Mouse (Mus musculus): ENCODE measurements at regions not wholly inside any gene's neighbourhood (a gene's known extent, or its start where the extent isn't known, plus 50 kb on each side); places are given as distances from the start of the nearest gene placed in this dataset.

DNA sequence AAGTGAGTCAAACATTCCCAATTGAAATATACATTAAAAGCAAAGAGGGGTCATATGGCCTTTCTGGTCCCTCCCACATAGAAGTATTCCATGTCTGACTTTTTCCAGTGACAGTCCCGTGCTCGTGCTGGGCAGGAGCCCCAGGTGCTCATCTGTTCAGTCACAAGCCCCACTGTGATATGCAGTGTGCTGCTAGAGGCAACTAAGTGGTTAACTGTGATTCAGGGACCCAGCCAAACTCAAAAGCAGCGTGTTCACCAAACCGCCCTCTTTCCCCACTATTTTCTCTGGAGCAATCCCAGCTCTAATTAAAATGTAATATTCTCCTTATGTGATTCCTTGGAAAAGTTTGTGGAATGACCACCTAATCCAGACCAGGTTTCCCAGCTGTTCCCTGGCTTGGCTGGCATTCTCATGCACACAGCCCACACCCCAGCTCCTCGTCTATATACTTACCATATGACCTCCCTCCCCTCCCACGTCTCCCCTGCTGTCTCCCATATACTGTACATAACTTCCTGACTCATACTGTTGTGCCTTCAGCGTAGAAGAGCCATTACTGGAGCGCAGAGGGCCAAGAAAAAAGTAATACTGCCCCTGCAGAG, 203.6 kb downstream of the Mtx2 start:
- no peaks in the 10 kb centered on the region for H3K36me3 ChIP-seq (replicated peaks in 1 of 2; ENCODE audit: control insufficient read depth in 1 of 2, insufficient read depth in 1 of 2, low read length in 1 of 2)
- H3K27ac ChIP-seq (ENCODE audit: insufficient read depth, low read depth): no peak overlapping the region
- no peaks in the 10 kb centered on the region for H3K9me3 ChIP-seq (replicated peaks; ENCODE audit: low read length)
- in situ Hi-C loops (cut with MboI; ENCODE audit: low pct_ligation_motif_present, low pct_unique_long_range_greater_than_20kb, low sequenced_read_pairs): no loop called here
- peaks cover 2% of the 10 kb centered on the region for H3K27me3 ChIP-seq (replicated peaks)
- H3K79me2 ChIP-seq (replicated peaks; ENCODE audit: control insufficient read depth, extremely low read depth, insufficient read depth, poor library complexity, severe bottlenecking): no peaks in the 10 kb centered on the region
- H3K4me1 ChIP-seq (ENCODE audit: control insufficient read depth in 1 of 2, insufficient read depth in 2 of 2): no peaks in the 10 kb centered on the region
- no peak overlapping the region for H3K9ac ChIP-seq (ENCODE audit: insufficient read depth, low read depth)
- H3K4me2 ChIP-seq (ENCODE audit: insufficient read depth, low read depth, poor library complexity, severe bottlenecking): no peak overlapping the region
- no peak for TF ChIP-seq ELF1 (IDR thresholded peaks at IDR 0.05; ENCODE audit: low read depth, low read length)
- no peak for TF ChIP-seq MAFK (IDR thresholded peaks at IDR 0.05; ENCODE audit: insufficient replicate concordance, low read length)
- TF ChIP-seq UBTF (IDR thresholded peaks at IDR 0.05; ENCODE audit: low read depth, low read length): no peak
- no peak for TF ChIP-seq TBP (conservative IDR thresholded peaks at IDR 0.05; ENCODE audit: low read depth, low read length)
- no peak for TF ChIP-seq KAT2A (IDR thresholded peaks at IDR 0.05; ENCODE audit: insufficient replicate concordance, low read length)
- H3K4me3 ChIP-seq (replicated peaks in 1 of 3; ENCODE audit: low read depth in 2 of 3, low read length in 2 of 3, poor library complexity in 1 of 3): no peak overlapping the region
- dilution Hi-C loops (cut with MboI; ENCODE audit: extremely low pct_ligation_motif_present, extremely low pct_unique_long_range_greater_than_20kb, low sequenced_read_pairs): no loop called here
- no peak for DNase-seq (ENCODE audit: extremely low read depth)

- TF ChIP-seq EP300 (IDR thresholded peaks at IDR 0.05; ENCODE audit: low read length): no peak
- TF ChIP-seq NELFE (IDR thresholded peaks at IDR 0.05; ENCODE audit: low read depth, low read length): no peak
- TF ChIP-seq IRF4 (IDR thresholded peaks at IDR 0.05; ENCODE audit: low read depth, low read length): no peak
- no peak for TF ChIP-seq PAX5 (IDR thresholded peaks at IDR 0.05; ENCODE audit: low read length)
- H3K9me3 ChIP-seq (replicated peaks; ENCODE audit: low read length): no peaks in the 10 kb centered on the region
- H3K27ac ChIP-seq (ENCODE audit: insufficient read depth, low read depth): no peak overlapping the region
- no peaks in the 10 kb centered on the region for H3K79me2 ChIP-seq (replicated peaks; ENCODE audit: control insufficient read depth, extremely low read depth, insufficient read depth, poor library complexity, severe bottlenecking)
- no peaks in the 10 kb centered on the region for H3K4me1 ChIP-seq (ENCODE audit: control insufficient read depth in 1 of 2, insufficient read depth in 2 of 2)
- no peak for DNase-seq (ENCODE audit: extremely low read depth)
- no peak overlapping the region for H3K4me3 ChIP-seq (replicated peaks in 1 of 3; ENCODE audit: low read depth in 2 of 3, low read length in 2 of 3, poor library complexity in 1 of 3)
- H3K27me3 ChIP-seq (replicated peaks): no peaks in the 10 kb centered on the region
- in situ Hi-C loops (cut with MboI; ENCODE audit: low pct_ligation_motif_present, low pct_unique_long_range_greater_than_20kb, low sequenced_read_pairs) (no loop called here), dilution Hi-C loops (cut with MboI; ENCODE audit: extremely low pct_ligation_motif_present, extremely low pct_unique_long_range_greater_than_20kb, low sequenced_read_pairs) (no loop called here)
- no peak overlapping the region for H3K9ac ChIP-seq (ENCODE audit: insufficient read depth, low read depth)
- no peak overlapping the region for H3K4me2 ChIP-seq (ENCODE audit: insufficient read depth, low read depth, poor library complexity, severe bottlenecking)
- H3K36me3 ChIP-seq (replicated peaks in 1 of 2; ENCODE audit: control insufficient read depth in 1 of 2, insufficient read depth in 1 of 2, low read length in 1 of 2): no peaks in the 10 kb centered on the region
These were observed 209.1 kb downstream of the Mtx2 start for GRCm38 (mm10) chr2:75034708-75035107.

DNA sequence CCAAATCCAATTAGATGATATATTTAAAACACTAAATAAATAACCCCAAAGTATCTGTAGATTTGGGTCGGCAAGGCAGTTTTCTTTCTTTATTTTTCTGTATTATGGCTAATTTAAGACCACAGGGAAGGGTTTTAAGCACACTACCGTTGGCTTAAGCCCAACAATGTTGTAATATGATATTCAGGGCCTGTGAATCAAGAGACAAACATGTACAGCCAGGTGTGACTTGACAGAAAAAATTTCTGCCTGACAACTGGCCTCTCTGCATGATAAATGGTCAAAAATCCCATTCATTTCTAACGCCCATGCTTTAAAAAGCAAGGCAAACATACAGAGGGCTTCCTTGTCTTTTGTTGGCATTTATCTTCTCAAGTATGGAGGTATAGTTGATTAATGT, 213.5 kb downstream of the Mtx2 start:
- H3K4me3 ChIP-seq (replicated peaks in 1 of 3; ENCODE audit: low read depth in 2 of 3, low read length in 2 of 3, poor library complexity in 1 of 3): no peak overlapping the region
- no peak overlapping the region for H3K4me2 ChIP-seq (ENCODE audit: insufficient read depth, low read depth, poor library complexity, severe bottlenecking)
- TF ChIP-seq CTCF (conservative IDR thresholded peaks at IDR 0.05 in 1 of 2, IDR thresholded peaks at IDR 0.05 in 1 of 2; ENCODE audit: low read depth in 2 of 2, low read length in 2 of 2): no peak
- no peak for TF ChIP-seq POLR2A (IDR thresholded peaks at IDR 0.05; ENCODE audit: low read depth, low read length)
- TF ChIP-seq RAD21 (IDR thresholded peaks at IDR 0.05; ENCODE audit: low read depth, low read length): no peak
- no peak for TF ChIP-seq JUND (conservative IDR thresholded peaks at IDR 0.05; ENCODE audit: low read depth, low read length)
- no peak for TF ChIP-seq ZC3H11A (IDR thresholded peaks at IDR 0.05; ENCODE audit: low read depth, low read length)
- TF ChIP-seq CHD1 (IDR thresholded peaks at IDR 0.05; ENCODE audit: low read depth, low read length): no peak
- no peak for TF ChIP-seq MYC (IDR thresholded peaks at IDR 0.05; ENCODE audit: low read depth, low read length)
- no peak for TF ChIP-seq TBP (conservative IDR thresholded peaks at IDR 0.05; ENCODE audit: low read depth, low read length)
- no peak for TF ChIP-seq EP300 (IDR thresholded peaks at IDR 0.05; ENCODE audit: low read length)
- no peak for TF ChIP-seq HCFC1 (IDR thresholded peaks at IDR 0.05; ENCODE audit: low read depth, low read length)
- no peak for TF ChIP-seq GABPA (IDR thresholded peaks at IDR 0.05; ENCODE audit: insufficient replicate concordance, low read depth, low read length)
- no peak for TF ChIP-seq NRF1 (IDR thresholded peaks at IDR 0.05; ENCODE audit: low read depth, low read length)
- TF ChIP-seq MAX (IDR thresholded peaks at IDR 0.05; ENCODE audit: low read length): no peak
- no peak for TF ChIP-seq MAZ (IDR thresholded peaks at IDR 0.05; ENCODE audit: low read depth, low read length)
- no peak for TF ChIP-seq ZMIZ1 (IDR thresholded peaks at IDR 0.05; ENCODE audit: low read depth, low read length)
- H3K9ac ChIP-seq (ENCODE audit: insufficient read depth, low read depth): no peak overlapping the region
- no peak overlapping the region for H3K27ac ChIP-seq (ENCODE audit: insufficient read depth, low read depth)
- dilution Hi-C loops (cut with MboI; ENCODE audit: extremely low pct_ligation_motif_present, extremely low pct_unique_long_range_greater_than_20kb, low sequenced_read_pairs) (no loop called here), in situ Hi-C loops (cut with MboI; ENCODE audit: low pct_ligation_motif_present, low pct_unique_long_range_greater_than_20kb, low sequenced_read_pairs) (no loop called here)
- H3K79me2 ChIP-seq (replicated peaks; ENCODE audit: control insufficient read depth, extremely low read depth, insufficient read depth, poor library complexity, severe bottlenecking): no peaks in the 10 kb centered on the region
- no peak for DNase-seq (ENCODE audit: extremely low read depth)
- no peaks in the 10 kb centered on the region for H3K36me3 ChIP-seq (replicated peaks in 1 of 2; ENCODE audit: control insufficient read depth in 1 of 2, insufficient read depth in 1 of 2, low read length in 1 of 2)
- no peaks in the 10 kb centered on the region for H3K9me3 ChIP-seq (replicated peaks; ENCODE audit: low read length)
- no peaks in the 10 kb centered on the region for H3K4me1 ChIP-seq (ENCODE audit: control insufficient read depth in 1 of 2, insufficient read depth in 2 of 2)
- H3K27me3 ChIP-seq (replicated peaks): no peaks in the 10 kb centered on the region
